Mouse (Mus musculus) CD4-positive naive resting alpha-beta T cell, adult 57 days (primary cell): Measurements from ENCODE around the gene Treml1. TPM values are rescaled to one million over a fixed set of nuclear protein-coding genes. Genes with fewer than 3 reads are reported as not detected.

Source experiments
- total RNA-seq: library from RNA; stranded (reverse); gene quantifications from one replicate; pipeline ENCODE4 v1.2.4, GENCODE M21; 2023

Gene Treml1
- total RNA-seq, result not detected

GRCm38 (mm10) chr17:48359616-48360015, at the start of gene Treml1:
Gene Treml1 (plus strand): TSS chr17:48359916.

DNA sequence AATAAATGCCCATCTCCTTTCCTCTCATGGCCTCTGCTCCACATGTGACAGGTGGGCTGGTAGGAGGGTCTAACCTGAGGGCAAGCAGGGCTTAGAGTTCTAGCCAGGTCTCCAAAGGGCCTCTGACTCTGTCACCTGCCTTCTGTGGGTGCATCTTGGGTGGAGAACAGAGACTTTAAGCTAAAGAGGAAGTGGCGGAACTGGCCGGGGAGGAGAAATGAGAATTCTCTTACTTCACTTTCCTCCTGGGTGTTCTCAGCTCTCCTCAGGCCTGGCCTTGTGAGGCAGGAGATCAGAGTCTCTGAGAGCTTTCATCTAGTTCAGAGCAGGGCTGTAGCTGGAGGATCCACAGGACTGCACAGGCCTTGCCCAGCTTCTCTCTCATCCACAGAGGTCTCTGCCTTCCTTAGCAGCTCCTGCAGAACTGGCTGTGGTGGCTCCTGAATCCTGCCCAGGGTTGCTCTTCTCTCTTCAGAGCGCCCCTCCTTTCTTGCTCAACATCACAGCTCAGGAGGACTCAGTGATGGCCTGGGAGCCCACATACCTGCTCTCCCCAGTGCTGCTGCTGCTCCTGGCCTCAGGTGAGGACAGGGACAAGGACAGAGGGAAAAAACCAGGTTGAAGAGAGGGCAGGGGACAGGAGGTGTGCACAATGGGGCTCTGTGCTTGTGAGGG, 43.7 kb upstream of the Treml1 start, which contains the start of gene B430306N03Rik:
B430306N03Rik (plus strand) TSS at position 237 of the 675 bp plus-strand sequence.

DNA sequence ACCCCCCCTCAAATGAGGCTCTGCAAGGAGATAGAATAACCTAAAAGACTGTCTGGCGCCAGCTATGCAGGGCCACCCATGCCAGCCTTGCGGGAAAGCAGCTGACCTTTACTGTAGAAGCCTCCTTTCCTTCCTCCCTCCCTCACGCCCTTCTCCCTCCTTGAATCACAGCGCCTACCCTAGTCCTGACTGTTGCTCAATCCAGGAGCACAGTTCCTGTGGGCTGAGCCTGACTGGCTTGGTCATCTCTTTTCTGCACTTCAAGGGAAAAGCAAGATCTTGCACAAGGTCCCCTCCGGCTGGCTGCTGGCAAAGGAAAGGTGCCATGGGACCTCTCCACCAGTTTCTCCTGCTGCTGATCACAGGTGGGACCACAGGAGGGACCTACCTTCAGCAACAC, 13.5 kb upstream of the Treml1 start, which contains the start of gene Trem2:
Trem2 (plus strand) TSS at position 171 of the 400 bp plus-strand sequence.

GRCm38 (mm10) chr17:48409380-48410298, 49.9 kb downstream of the Treml1 start, which contains the start of the genes Nfya and Oard1:
Gene Nfya (minus strand): TSS chr17:48409906.
Gene Oard1 (plus strand): TSS chr17:48410014.

Other genes starting within 250 kb of the Treml1 start
- not detected for gene 9830107B12Rik, start 213.6 kb upstream of the Treml1 start, total RNA-seq
- not detected for gene A530064D06Rik, start 192.6 kb upstream of the Treml1 start, total RNA-seq
- gene Trem1, start 127.1 kb upstream of the Treml1 start, total RNA-seq, result 1.3 TPM
- not detected for gene Trem3, start 112.1 kb upstream of the Treml1 start, total RNA-seq
- 4.6 TPM for gene Treml4, start 95.6 kb upstream of the Treml1 start, total RNA-seq
- gene Treml2, start 60.4 kb upstream of the Treml1 start, total RNA-seq, result 98.5 TPM
- 5.4 TPM for gene B430306N03Rik, start 43.8 kb upstream of the Treml1 start, total RNA-seq
- not detected for gene Trem2, start 13.5 kb upstream of the Treml1 start, total RNA-seq
- 74.7 TPM for gene Nfya, start 50.0 kb downstream of the Treml1 start, total RNA-seq
- 25.7 TPM for gene Oard1, start 50.1 kb downstream of the Treml1 start, total RNA-seq
- 2.0 TPM for gene Apobec2, start 73.0 kb downstream of the Treml1 start, total RNA-seq
- gene Tspo2, start 91.6 kb downstream of the Treml1 start, total RNA-seq, result not detected
- 12.2 TPM for gene Unc5cl, start 95.0 kb downstream of the Treml1 start, total RNA-seq